Mouse (Mus musculus): ENCODE measurements around the gene Kirrel3. TPM values are rescaled to one million over a fixed set of nuclear protein-coding genes. Genes with fewer than 3 reads are reported as not detected.

Kirrel3 gene
- polyA plus RNA-seq, 1 experiment from 2014 or later: 48.9 TPM

DNA sequence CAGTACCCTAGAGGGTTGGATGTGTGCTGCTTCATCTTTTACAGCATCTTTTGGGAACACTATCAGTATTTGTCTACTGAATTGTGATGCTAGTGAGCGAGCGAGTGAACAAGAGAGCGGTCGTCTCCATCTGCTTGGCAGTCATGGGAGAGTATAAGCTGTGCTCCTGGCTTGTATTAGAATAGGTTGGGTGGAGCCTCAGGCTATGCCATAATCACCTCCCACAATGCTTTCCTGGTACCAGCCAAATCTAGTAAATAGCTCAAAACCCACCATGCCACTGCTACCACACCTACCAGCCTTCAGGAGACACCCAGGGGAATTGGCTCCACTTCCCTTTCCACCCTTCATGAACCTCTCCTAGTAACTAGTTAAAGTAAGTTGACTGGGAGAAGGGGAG, 285.3 kb downstream of the Kirrel3 start:
- Histone ChIP-seq H3K4me2 (ENCODE audit: low read length) (no peak overlapping the region), H3K4me1 (ENCODE audit: control insufficient read depth, insufficient read depth, low read depth, low read length) (no peaks in the 10 kb centered on the region), H3K27ac (ENCODE audit: low read depth, low read length) (no peak overlapping the region), H3K27me3 (replicated peaks; ENCODE audit: control insufficient read depth, insufficient read depth, low read length) (no peaks in the 10 kb centered on the region), H3K4me3 (ENCODE audit: low read length) (no peak overlapping the region), H3K9me3 (ENCODE audit: control insufficient read depth, low read length) (no peaks in the 10 kb centered on the region), H3K9ac (ENCODE audit: low read depth, low read length) (no peak overlapping the region), H3K36me3 (ENCODE audit: control insufficient read depth, insufficient read depth, low read length) (no peaks in the 10 kb centered on the region)
- WGBS: 79% methylated on average over 4 of the region's 4 CpGs
- ATAC-seq: no peak

DNA sequence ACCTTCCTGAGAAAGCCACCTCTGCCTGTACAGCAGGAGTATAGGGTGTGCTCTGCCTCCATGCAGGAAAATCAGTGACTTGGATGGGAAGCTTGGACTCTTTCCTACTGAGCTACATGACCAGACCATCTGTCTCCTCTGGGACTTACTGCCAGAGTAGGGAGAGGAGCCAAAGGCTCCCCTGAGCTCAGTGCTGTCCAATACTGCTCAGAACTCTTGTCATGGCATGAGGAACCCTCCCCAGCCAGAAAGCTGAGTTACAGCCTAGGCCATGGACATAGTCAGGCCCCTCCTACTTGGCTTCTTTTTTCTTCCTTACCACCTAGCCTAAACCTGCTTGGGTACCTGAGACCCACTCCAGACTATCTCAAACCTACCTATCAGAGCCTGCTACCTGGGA, 285.7 kb downstream of the Kirrel3 start:
- ATAC-seq: no peak
- Histone ChIP-seq H3K4me3 (ENCODE audit: low read length) (no peak overlapping the region), H3K4me2 (ENCODE audit: low read length) (no peak overlapping the region), H3K27ac (ENCODE audit: low read depth, low read length) (no peak overlapping the region), H3K4me1 (ENCODE audit: control insufficient read depth, insufficient read depth, low read depth, low read length) (no peaks in the 10 kb centered on the region), H3K9ac (ENCODE audit: low read depth, low read length) (no peak overlapping the region), H3K9me3 (ENCODE audit: control insufficient read depth, low read length) (no peaks in the 10 kb centered on the region), H3K27me3 (replicated peaks; ENCODE audit: control insufficient read depth, insufficient read depth, low read length) (no peaks in the 10 kb centered on the region), H3K36me3 (ENCODE audit: control insufficient read depth, insufficient read depth, low read length) (no peaks in the 10 kb centered on the region)

DNA sequence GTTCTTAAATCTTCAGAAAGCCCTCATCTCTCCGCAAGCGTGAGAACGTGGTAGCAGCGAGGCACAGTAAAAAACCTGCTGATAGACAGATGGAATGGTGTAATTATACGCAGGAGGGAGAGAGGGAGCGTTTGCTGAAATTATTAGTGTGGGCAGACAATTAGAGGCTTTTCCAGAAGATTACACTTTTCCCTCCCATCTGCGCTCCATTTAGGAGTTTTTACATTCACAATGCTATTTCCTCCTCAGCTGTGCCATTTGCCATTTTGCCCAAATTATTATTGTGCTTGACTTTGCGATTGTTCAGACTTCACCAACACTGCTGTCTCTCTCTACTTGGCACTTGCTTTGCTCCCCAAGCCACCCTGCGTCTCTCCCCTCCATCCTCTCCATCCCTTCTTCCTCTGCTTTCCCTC, 286.3 kb downstream of the Kirrel3 start:
- Histone ChIP-seq H3K9me3 (ENCODE audit: control insufficient read depth, low read length) (no peaks in the 10 kb centered on the region), H3K4me3 (ENCODE audit: low read length) (no peak overlapping the region), H3K36me3 (ENCODE audit: control insufficient read depth, insufficient read depth, low read length) (no peaks in the 10 kb centered on the region), H3K4me2 (ENCODE audit: low read length) (no peak overlapping the region), H3K4me1 (ENCODE audit: control insufficient read depth, insufficient read depth, low read depth, low read length) (no peaks in the 10 kb centered on the region), H3K9ac (ENCODE audit: low read depth, low read length) (no peak overlapping the region), H3K27ac (ENCODE audit: low read depth, low read length) (no peak overlapping the region), H3K27me3 (replicated peaks; ENCODE audit: control insufficient read depth, insufficient read depth, low read length) (no peaks in the 10 kb centered on the region)
- 76% methylated on average over 9 of the region's 9 CpGs for WGBS
- ATAC-seq: no peak

DNA sequence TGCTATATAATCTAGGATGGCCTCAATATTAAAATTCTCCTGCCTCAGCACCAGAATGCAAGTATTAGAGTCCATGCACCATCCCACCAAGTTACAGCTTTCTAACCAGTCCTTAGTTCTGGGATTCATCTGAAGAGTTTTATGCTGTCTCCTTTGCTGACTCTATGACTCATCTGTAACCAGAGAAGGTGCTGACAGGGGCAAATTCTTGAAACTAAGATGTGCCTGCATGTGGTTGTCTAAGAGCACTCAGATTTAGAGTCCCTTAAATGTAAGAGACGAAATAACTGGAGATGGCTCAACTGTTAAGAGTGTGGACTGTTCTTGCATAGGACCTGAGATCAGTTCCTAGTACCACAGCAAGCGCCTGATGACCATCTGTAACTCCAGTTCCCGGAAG, 295.7 kb downstream of the Kirrel3 start:
- Histone ChIP-seq H3K27ac (ENCODE audit: low read depth, low read length) (no peak overlapping the region), H3K4me3 (ENCODE audit: low read length) (no peak overlapping the region), H3K9me3 (ENCODE audit: control insufficient read depth, low read length) (no peaks in the 10 kb centered on the region), H3K4me1 (ENCODE audit: control insufficient read depth, insufficient read depth, low read depth, low read length) (no peaks in the 10 kb centered on the region; the same call in 1 of the 2 replicates), H3K36me3 (ENCODE audit: control insufficient read depth, insufficient read depth, low read length) (no peaks in the 10 kb centered on the region), H3K4me2 (ENCODE audit: low read length) (no peak overlapping the region), H3K27me3 (replicated peaks; ENCODE audit: control insufficient read depth, insufficient read depth, low read length) (no peaks in the 10 kb centered on the region), H3K9ac (ENCODE audit: low read depth, low read length) (no peak overlapping the region)
- no peak for ATAC-seq
- 98% methylated on average over 3 of the region's 3 CpGs for WGBS

DNA sequence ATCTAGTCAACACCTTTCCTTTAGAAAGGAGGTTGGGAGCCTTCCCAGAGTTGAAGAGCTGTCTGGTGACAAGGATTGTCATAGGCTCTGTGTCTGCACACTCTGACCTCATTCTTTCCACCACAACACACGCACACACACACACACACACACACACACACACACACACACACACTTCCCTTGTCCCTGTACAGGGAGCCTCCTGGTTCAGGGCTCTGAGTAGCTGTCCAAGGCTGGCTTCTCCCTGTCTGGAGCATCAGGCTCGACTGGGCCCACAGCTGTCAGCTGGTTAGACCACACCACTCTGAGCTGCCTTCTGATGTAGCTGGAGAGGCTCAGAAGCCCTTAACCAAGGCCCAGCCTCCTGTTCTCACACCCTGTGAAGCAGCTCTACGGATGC, 302.2 kb downstream of the Kirrel3 start:
- ATAC-seq: 0 out of 2 replicates have a peak, but pooled peaks have one; percentile 15
- no peak overlapping the region for H3K4me2 ChIP-seq (ENCODE audit: low read length)
- no peaks in the 10 kb centered on the region for H3K27me3 ChIP-seq (replicated peaks; ENCODE audit: control insufficient read depth, insufficient read depth, low read length)
- no peaks in the 10 kb centered on the region for H3K4me1 ChIP-seq (ENCODE audit: control insufficient read depth, insufficient read depth, low read depth, low read length)
- no peak overlapping the region for H3K27ac ChIP-seq (ENCODE audit: low read depth, low read length)
- no peaks in the 10 kb centered on the region for H3K9me3 ChIP-seq (ENCODE audit: control insufficient read depth, low read length)
- H3K4me3 ChIP-seq (ENCODE audit: low read length): no peak overlapping the region
- no peaks in the 10 kb centered on the region for H3K36me3 ChIP-seq (ENCODE audit: control insufficient read depth, insufficient read depth, low read length)
- H3K9ac ChIP-seq (ENCODE audit: low read depth, low read length): no peak overlapping the region
- 76% methylated on average over 3 of the region's 3 CpGs for WGBS

DNA sequence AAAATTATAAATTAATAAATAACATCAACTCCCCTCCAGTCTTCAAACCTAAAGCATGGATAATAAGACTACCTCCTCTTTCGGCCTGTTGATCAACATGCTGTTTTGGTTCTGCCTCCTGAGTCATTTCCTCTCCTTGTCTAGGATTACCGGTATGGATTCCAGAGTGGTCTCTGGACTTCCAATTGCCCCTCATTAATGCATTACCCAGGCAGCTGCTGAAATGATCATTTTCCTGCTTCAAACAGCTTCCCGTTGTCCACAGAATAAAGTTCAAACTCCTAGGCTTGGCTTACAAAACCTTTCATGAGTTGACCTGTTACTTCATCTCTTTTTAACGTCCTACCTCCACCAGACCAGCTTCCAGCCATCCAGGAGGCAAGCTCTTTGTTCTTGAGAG, 309.5 kb downstream of the Kirrel3 start:
- no peaks in the 10 kb centered on the region for H3K9me3 ChIP-seq (ENCODE audit: control insufficient read depth, low read length)
- no peaks in the 10 kb centered on the region for H3K27me3 ChIP-seq (replicated peaks; ENCODE audit: control insufficient read depth, insufficient read depth, low read length)
- no peak overlapping the region for H3K9ac ChIP-seq (ENCODE audit: low read depth, low read length)
- no peak overlapping the region for H3K27ac ChIP-seq (ENCODE audit: low read depth, low read length)
- no peaks in the 10 kb centered on the region for H3K4me1 ChIP-seq (ENCODE audit: control insufficient read depth, insufficient read depth, low read depth, low read length)
- H3K4me3 ChIP-seq (ENCODE audit: low read length): no peak overlapping the region
- 37% methylated on average over 4 of the region's 4 CpGs for WGBS
- no peaks in the 10 kb centered on the region for H3K36me3 ChIP-seq (ENCODE audit: control insufficient read depth, insufficient read depth, low read length)
- no peak overlapping the region for H3K4me2 ChIP-seq (ENCODE audit: low read length)
- ATAC-seq: no peak

DNA sequence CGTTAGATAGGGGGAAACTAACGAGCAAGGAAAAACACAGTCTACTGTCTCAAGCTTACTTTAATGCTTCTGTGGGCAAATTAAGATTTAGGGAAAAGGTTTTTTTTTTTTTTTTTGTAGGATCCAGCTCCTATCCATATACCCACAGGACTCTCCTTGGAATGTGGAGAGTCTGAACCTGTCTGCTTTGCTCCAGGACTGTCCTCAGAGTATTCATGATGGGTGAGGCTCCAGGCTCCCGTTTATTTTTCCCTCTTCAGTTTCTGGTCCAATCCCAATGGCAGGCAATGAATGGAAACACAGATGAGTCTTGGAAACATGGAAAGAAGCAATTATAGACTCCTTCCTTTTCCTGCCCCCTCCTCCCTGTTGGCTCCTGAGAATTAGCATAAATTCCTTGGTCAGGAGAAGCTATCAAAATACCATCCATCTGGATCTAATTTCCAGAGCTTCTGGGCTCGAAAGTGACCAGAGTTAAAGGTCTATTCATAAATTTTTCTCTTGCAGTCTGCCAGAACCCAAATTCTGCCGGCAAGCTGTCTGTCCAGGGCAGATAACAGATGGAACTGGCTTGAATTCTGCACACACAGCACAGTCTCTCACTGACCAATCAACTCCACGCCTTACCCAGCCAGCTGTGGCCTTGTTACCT, 312.1 kb downstream of the Kirrel3 start:
- no peak overlapping the region for H3K4me3 ChIP-seq (ENCODE audit: low read length)
- 56% methylated on average over 6 of the region's 6 CpGs for WGBS
- no peak for ATAC-seq
- H3K9me3 ChIP-seq (ENCODE audit: control insufficient read depth, low read length): no peaks in the 10 kb centered on the region
- no peaks in the 10 kb centered on the region for H3K27me3 ChIP-seq (replicated peaks; ENCODE audit: control insufficient read depth, insufficient read depth, low read length)
- H3K4me1 ChIP-seq (ENCODE audit: control insufficient read depth, insufficient read depth, low read depth, low read length): no peaks in the 10 kb centered on the region
- no peak overlapping the region for H3K9ac ChIP-seq (ENCODE audit: low read depth, low read length)
- no peak overlapping the region for H3K4me2 ChIP-seq (ENCODE audit: low read length)
- no peaks in the 10 kb centered on the region for H3K36me3 ChIP-seq (ENCODE audit: control insufficient read depth, insufficient read depth, low read length)
- H3K27ac ChIP-seq (ENCODE audit: low read depth, low read length): no peak overlapping the region

DNA sequence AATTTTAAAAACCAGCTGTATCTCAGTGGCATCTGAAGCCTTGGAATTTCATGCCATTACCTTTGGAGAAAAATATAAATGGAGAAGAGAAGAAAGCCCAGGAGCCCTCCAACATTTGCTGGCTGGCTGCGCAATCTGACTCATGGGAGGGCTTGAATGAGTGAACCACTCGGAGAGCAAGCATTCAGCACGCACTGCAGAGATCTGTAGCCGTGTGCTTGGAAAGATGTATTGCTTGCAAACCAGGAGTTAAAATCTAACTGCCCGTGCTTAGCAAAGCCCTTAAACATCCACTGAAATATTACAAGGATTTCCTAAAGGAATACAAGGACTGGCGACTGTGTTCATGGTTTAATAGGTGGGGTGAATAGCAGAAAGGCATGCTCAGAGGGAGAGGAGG, 316.0 kb downstream of the Kirrel3 start:
- H3K4me1 ChIP-seq (ENCODE audit: control insufficient read depth, insufficient read depth, low read depth, low read length): no peaks in the 10 kb centered on the region
- no peak for ATAC-seq
- H3K27me3 ChIP-seq (replicated peaks; ENCODE audit: control insufficient read depth, insufficient read depth, low read length): no peaks in the 10 kb centered on the region
- no peak overlapping the region for H3K4me3 ChIP-seq (ENCODE audit: low read length)
- H3K27ac ChIP-seq (ENCODE audit: low read depth, low read length): 0 out of 2 replicates have a peak overlapping the region, but pooled peaks have one; percentile 8
- no peak overlapping the region for H3K4me2 ChIP-seq (ENCODE audit: low read length)
- no peaks in the 10 kb centered on the region for H3K36me3 ChIP-seq (ENCODE audit: control insufficient read depth, insufficient read depth, low read length)
- no peaks in the 10 kb centered on the region for H3K9me3 ChIP-seq (ENCODE audit: control insufficient read depth, low read length)
- 64% methylated on average over 6 of the region's 6 CpGs for WGBS
- no peak overlapping the region for H3K9ac ChIP-seq (ENCODE audit: low read depth, low read length)

DNA sequence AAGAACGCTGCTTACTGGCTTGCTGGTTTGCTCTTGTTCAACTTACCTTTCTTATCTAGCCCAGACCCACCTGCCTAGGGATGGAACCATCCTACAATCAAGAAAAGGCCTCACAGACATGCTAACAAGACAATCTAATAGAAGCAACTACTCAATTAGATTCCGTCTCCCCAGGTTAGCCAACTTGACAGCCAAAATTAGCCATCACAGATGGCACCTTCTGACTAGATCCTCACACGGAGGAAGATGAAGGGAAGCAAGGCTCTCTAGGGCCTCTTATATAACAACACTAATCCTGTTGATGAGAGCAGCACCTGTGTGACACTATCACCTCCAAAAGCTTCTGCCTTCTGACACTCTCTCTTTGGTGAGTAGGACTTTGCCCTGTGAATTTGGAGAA, 321.2 kb downstream of the Kirrel3 start:
- 88% methylated on average over 3 of the region's 3 CpGs for WGBS

More for the DNA sequence above, 321.2 kb downstream of the Kirrel3 start:
- no peaks in the 10 kb centered on the region for H3K36me3 ChIP-seq (ENCODE audit: control insufficient read depth, insufficient read depth, low read length)
- peaks cover 5% of the 10 kb centered on the region for H3K4me1 ChIP-seq (ENCODE audit: control insufficient read depth, insufficient read depth, low read depth, low read length)
- no peak for ATAC-seq
- H3K4me3 ChIP-seq (ENCODE audit: low read length): no peak overlapping the region
- H3K27me3 ChIP-seq (replicated peaks; ENCODE audit: control insufficient read depth, insufficient read depth, low read length): no peaks in the 10 kb centered on the region
- no peak overlapping the region for H3K4me2 ChIP-seq (ENCODE audit: low read length)
- no peak overlapping the region for H3K9ac ChIP-seq (ENCODE audit: low read depth, low read length)
- H3K9me3 ChIP-seq (ENCODE audit: control insufficient read depth, low read length): no peaks in the 10 kb centered on the region
- H3K27ac ChIP-seq (ENCODE audit: low read depth, low read length): no peak overlapping the region

Data from hindbrain, embryonic 16.5 days (tissue).